Mouse (Mus musculus) lung, adult 10 weeks (tissue): ENCODE measurements around the gene Lamtor5. TPM values are rescaled to one million over a fixed set of nuclear protein-coding genes. Genes with fewer than 3 reads are reported as not detected.

Experiments
- polyA plus RNA-seq: library from polyadenylated mRNA; stranded (reverse); fragments of 350-450 nt; fragmentation: Illumina TruSeq; extraction: RNeasy Lipid Tissue Mini Kit (QIAGEN cat#74804); gene quantifications from one replicate; pipeline ENCODE4 v1.2.3, GENCODE M21; 2014; ENCODE audit warnings: low read depth, low replicate concordance; ENCODE audit not compliant: insufficient read depth

The Lamtor5 gene
- polyA plus RNA-seq, result 123 TPM

DNA sequence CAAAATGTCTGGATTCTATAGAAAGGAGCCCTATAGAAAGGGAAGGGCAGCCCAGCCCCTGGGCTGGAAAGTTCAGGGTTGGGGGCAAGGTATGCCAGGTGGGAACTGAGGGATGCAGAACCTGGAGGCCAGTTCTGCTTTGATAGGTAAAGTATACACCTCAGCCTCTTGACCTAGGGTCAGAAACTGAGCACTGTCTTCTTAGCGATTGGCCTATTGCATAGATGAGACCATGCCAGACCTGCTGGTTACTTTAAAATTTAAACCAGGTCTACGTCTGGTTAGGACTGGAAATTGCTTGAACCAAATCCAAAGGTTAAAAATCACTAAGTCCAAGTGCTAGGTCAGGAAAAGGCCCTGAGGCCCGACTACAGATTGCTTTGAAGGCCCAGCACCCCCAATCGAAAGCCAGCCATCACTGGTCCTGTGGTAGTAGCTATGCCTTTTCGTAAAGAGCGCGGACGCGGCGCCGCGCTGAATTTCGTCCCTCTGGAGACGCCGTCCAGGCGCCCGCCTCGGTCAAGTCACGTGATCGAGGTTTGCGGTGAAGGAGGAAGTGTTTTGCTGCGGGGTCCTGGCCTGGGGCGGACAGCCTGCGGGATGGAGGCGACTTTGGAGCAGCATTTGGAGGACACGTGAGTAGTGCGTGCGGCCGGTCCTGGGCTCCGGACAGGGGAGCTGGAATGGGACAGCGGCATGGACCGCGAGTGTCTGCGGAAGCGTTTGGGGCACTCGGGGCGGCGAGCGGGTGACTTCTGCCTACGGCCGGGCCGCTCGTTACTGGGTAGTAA, at the start of gene Lamtor5:
Lamtor5 (plus strand) TSS at position 380 of the 791 bp plus-strand sequence.

DNA sequence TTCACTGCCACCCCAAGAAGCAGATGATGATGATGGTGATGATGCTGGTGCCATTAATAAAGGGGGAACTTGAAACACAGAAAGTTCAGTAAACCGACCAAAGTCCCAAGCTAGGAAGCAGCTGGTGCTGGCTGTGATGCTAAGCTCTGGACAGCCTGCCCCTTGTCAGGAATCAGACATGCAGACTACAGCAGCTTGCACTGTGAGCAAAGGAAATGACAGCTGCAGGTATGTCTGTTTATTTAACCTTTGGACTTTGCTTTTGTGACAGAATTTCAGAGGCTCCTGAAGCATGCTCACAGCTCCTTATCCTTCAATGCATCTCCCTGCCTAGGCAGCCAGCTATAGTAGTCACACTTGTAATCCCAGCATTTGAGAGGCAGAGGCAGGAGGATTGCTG, 48.1 kb upstream of the Lamtor5 start, which contains the start of gene A630076J17Rik:
A630076J17Rik (plus strand) TSS at position 88 of the 400 bp plus-strand sequence.

GRCm38 (mm10) chr3:107239607-107240006, 39.1 kb upstream of the Lamtor5 start, which contains the start of gene Prok1:
TSS of gene Prok1 (minus strand) at chr3:107239707.

GRCm38 (mm10) chr3:107290764-107291381, 12.2 kb downstream of the Lamtor5 start, which contains the start of gene Slc16a4:
TSS of gene Slc16a4 (plus strand) at chr3:107291230.

Other genes starting within 250 kb of the Lamtor5 start
- gene Kcna3, start 242.7 kb upstream of the Lamtor5 start, polyA plus RNA-seq, result 0.52 TPM
- gene Kcna2, start 177.7 kb upstream of the Lamtor5 start, polyA plus RNA-seq, result 1.8 TPM
- not detected for gene Kcna10, start 95.8 kb upstream of the Lamtor5 start, polyA plus RNA-seq
- 0.32 TPM for gene Cym, start 57.1 kb upstream of the Lamtor5 start, polyA plus RNA-seq
- gene A630076J17Rik, start 48.2 kb upstream of the Lamtor5 start, polyA plus RNA-seq, result not detected
- gene Prok1, start 39.2 kb upstream of the Lamtor5 start, polyA plus RNA-seq, result not detected
- 0.74 TPM for gene Slc16a4, start 12.4 kb downstream of the Lamtor5 start, polyA plus RNA-seq
- 3.7 TPM for gene Rbm15, start 54.8 kb downstream of the Lamtor5 start, polyA plus RNA-seq
- gene Kcnc4, start 180.7 kb downstream of the Lamtor5 start, polyA plus RNA-seq, result 0.08 TPM
- gene Slc6a17, start 239.2 kb downstream of the Lamtor5 start, polyA plus RNA-seq, result 0.85 TPM